Mouse (Mus musculus) neural tube, embryonic 12.5 days (tissue): Measurements from ENCODE around the gene Large1. TPM values are rescaled to one million over a fixed set of nuclear protein-coding genes. Genes with fewer than 3 reads are reported as not detected.
"Not testable (repeated sequence)": the region's sequence is repeated elsewhere in the genome, so short reads cannot be mapped to it uniquely, and the experiment has no call there.

Experiments
- ATAC-seq: fragments of 200-750 bp; cut with Nextera tagmentation; 2 replicates; pipeline ENCODE4 v1.8.0; 2017; ENCODE audit warnings: low read depth, mild to moderate bottlenecking, moderate TSS enrichment, moderate library complexity; ENCODE audit not compliant: low FRiP score
- H3K27ac ChIP-seq: fragments of 300-500 bp; sonication (generic); 2 replicates; pipeline ENCODE4 v1.5.1; 2016
- H3K27me3 ChIP-seq: fragments of 300-500 bp; sonication (generic); replicated peaks from 2 replicates; pipeline ENCODE4 v1.6.1; 2016; ENCODE audit warnings: mild to moderate bottlenecking
- H3K36me3 ChIP-seq: fragments of 300-500 bp; sonication (generic); 2 replicates; pipeline ENCODE4 v1.6.1; 2016; ENCODE audit warnings: mild to moderate bottlenecking
- H3K4me1 ChIP-seq: fragments of 300-500 bp; sonication (generic); 2 replicates; pipeline ENCODE4 v1.6.1; 2016
- H3K4me2 ChIP-seq: fragments of 300-500 bp; sonication (generic); replicated peaks from 2 replicates; pipeline ENCODE4 v1.6.1; 2016; ENCODE audit warnings: mild to moderate bottlenecking
- H3K4me3 ChIP-seq: fragments of 300-500 bp; sonication (generic); 2 replicates; pipeline ENCODE4 v1.5.1; 2016
- H3K9ac ChIP-seq: fragments of 300-500 bp; sonication (generic); 2 replicates; pipeline ENCODE4 v1.6.1; 2016; ENCODE audit warnings: mild to moderate bottlenecking
- H3K9me3 ChIP-seq: fragments of 300-500 bp; sonication (generic); 2 replicates; pipeline ENCODE4 v1.6.1; 2016; ENCODE audit warnings: mild to moderate bottlenecking
- WGBS: fragments of 180-500 bp; shearing (Covaris S2); methylation state at CpG from one replicate; pipeline ENCODE4 v1.1.7; 2016; 5-methylcytosine and 5-hydroxymethylcytosine counted together
- polyA plus RNA-seq: library from polyadenylated mRNA; unstranded; fragments of >200 nt; fragmentation: Nextera tagmentation; extraction: Ambion mirVana; gene quantifications from 2 replicates; pipeline ENCODE4 v1.2.1, GENCODE M21; 2016

Large1 gene
- polyA plus RNA-seq, 1 experiment from 2014 or later, result 13.5 TPM

GRCm38 (mm10) chr8:73289831-73290230 is 63.5 kb downstream of the Large1 start:
- WGBS, result 93% methylated on average over 2 of the region's 2 CpGs
- Histone ChIP-seq H3K36me3 (no peaks in the 10 kb centered on the region), H3K27me3 (no peaks in the 10 kb centered on the region), H3K4me1 (no peaks in the 10 kb centered on the region), H3K9me3 (no peaks in the 10 kb centered on the region), H3K4me2 (no peak overlapping the region), H3K27ac (no peak overlapping the region), H3K9ac (no peak overlapping the region), H3K4me3 (no peak overlapping the region)
- ATAC-seq, result no peak

GRCm38 (mm10) chr8:73281996-73282395 is 71.3 kb downstream of the Large1 start:
- Histone ChIP-seq H3K4me1 (no peaks in the 10 kb centered on the region), H3K9ac (no peak overlapping the region), H3K27me3 (no peaks in the 10 kb centered on the region), H3K4me3 (no peak overlapping the region), H3K36me3 (no peaks in the 10 kb centered on the region), H3K27ac (no peak overlapping the region), H3K9me3 (no peaks in the 10 kb centered on the region), H3K4me2 (no peak overlapping the region)
- no peak for ATAC-seq
- 93% methylated on average over 4 of the region's 4 CpGs for WGBS

DNA sequence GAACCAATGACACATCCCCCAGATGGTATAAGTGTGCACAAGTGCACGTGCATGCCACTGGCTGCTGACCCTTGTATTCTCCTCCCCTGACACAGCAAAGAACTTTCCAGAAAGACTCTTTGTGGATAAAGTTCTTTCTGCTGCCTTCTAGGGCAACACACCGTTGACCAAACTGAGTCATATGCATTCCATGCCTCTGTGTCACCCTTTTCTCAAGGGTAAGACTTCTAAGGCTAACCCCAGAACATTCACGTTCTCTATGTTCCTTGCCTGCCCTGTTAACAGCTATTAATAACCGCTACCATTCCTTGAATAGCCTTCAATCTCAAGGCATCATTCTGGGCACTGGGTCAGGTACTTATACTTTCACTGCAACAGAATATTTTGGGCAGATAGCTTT is 77.3 kb downstream of the Large1 start:
- no peaks in the 10 kb centered on the region for H3K36me3 ChIP-seq
- no peak for ATAC-seq
- H3K9ac ChIP-seq, result no peak overlapping the region
- no peaks in the 10 kb centered on the region for H3K4me1 ChIP-seq
- WGBS, result 92% methylated on average over 4 of the region's 4 CpGs
- no peak overlapping the region for H3K4me3 ChIP-seq
- no peaks in the 10 kb centered on the region for H3K27me3 ChIP-seq
- no peak overlapping the region for H3K4me2 ChIP-seq
- no peaks in the 10 kb centered on the region for H3K9me3 ChIP-seq
- no peak overlapping the region for H3K27ac ChIP-seq

DNA sequence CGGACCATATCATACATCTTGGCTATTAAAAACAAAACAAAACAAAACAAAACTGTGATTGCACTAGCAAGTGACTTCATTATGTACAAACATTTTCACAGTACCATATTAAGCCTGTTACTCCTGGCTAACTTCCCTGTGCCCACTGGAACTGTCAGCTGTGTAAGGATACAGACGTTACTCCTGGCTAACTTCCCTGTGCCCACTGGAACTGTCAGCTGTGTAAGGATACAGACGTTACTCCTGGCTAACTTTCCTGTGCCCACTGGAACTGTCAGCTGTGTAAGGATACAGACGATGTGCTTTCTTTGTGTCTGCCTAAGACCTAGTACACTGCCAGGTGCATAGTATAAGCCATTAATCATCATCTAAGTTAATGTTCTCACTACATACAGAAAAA is 77.9 kb downstream of the Large1 start:
- H3K36me3 ChIP-seq, H3K4me1 ChIP-seq, H3K4me2 ChIP-seq, H3K27ac ChIP-seq, H3K9ac ChIP-seq, H3K9me3 ChIP-seq, H3K27me3 ChIP-seq, H3K4me3 ChIP-seq, ATAC-seq: not testable (repeated sequence)
- 85% methylated on average over 4 of the region's 4 CpGs for WGBS

DNA sequence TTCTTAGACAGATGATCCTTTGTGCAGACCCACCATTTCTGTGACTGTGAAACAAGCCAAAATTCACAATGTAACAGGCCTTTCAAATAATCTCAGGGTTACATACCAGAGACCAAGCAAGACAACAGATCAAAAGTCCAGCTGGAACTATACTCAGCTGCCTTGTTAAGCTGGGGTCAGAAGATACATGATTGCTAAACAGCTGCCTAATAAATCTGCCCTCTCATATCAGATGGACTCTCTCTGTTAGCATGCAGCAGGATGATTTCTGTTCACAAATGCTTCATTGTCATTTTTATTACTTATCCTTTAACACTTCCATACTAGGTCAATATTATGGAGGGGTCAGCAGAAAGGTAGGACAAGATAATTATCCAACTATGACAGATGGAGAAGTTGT is 80.2 kb downstream of the Large1 start:
- H3K4me1 ChIP-seq, result no peaks in the 10 kb centered on the region
- H3K27ac ChIP-seq, result no peak overlapping the region
- no peak overlapping the region for H3K4me3 ChIP-seq
- H3K4me2 ChIP-seq, result no peak overlapping the region
- no peaks in the 10 kb centered on the region for H3K36me3 ChIP-seq
- no peaks in the 10 kb centered on the region for H3K9me3 ChIP-seq
- ATAC-seq, result no peak
- H3K9ac ChIP-seq, result no peak overlapping the region
- H3K27me3 ChIP-seq, result no peaks in the 10 kb centered on the region

DNA sequence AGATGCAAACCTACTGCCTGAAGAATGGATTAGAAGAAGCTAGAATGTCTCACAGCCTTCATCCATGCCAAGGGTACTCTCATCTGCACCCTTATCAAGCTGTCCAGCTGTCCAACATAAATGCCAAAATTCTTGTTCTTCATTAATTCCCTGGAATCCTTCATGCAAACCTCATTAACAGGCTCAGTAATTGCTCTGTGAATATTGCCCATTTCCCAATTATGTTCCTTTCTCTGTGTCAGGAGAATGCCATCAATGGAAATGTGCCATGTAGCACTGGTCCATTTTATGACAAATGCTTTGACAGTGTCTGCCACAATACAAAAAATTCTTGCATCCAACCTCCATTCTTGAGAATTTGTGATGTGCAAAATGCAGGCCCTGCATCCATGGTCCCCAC is 82.3 kb downstream of the Large1 start:
- H3K9ac ChIP-seq, result no peak overlapping the region
- no peaks in the 10 kb centered on the region for H3K36me3 ChIP-seq
- no peaks in the 10 kb centered on the region for H3K27me3 ChIP-seq
- no peak overlapping the region for H3K4me2 ChIP-seq
- no peaks in the 10 kb centered on the region for H3K4me1 ChIP-seq
- no peak overlapping the region for H3K27ac ChIP-seq
- ATAC-seq, result no peak
- no peaks in the 10 kb centered on the region for H3K9me3 ChIP-seq
- no peak overlapping the region for H3K4me3 ChIP-seq

GRCm38 (mm10) chr8:73257981-73258380 is 95.4 kb downstream of the Large1 start:
- Histone ChIP-seq H3K36me3 (no peaks in the 10 kb centered on the region), H3K4me2 (no peak overlapping the region), H3K4me3 (no peak overlapping the region), H3K27ac (no peak overlapping the region), H3K9me3 (peaks cover 13% of the 10 kb centered on the region; the same call in 1 of the 2 replicates), H3K9ac (no peak overlapping the region), H3K4me1 (no peaks in the 10 kb centered on the region), H3K27me3 (no peaks in the 10 kb centered on the region)
- 86% methylated on average over 2 of the region's 2 CpGs for WGBS
- no peak for ATAC-seq

GRCm38 (mm10) chr8:73244186-73244585 is 109.2 kb downstream of the Large1 start:
- H3K4me2 ChIP-seq, result no peak overlapping the region
- H3K4me3 ChIP-seq, result no peak overlapping the region
- no peak overlapping the region for H3K9ac ChIP-seq
- no peak overlapping the region for H3K27ac ChIP-seq
- no peaks in the 10 kb centered on the region for H3K4me1 ChIP-seq
- no peaks in the 10 kb centered on the region for H3K27me3 ChIP-seq
- H3K9me3 ChIP-seq, result peaks cover 13% of the 10 kb centered on the region; the same call in 1 of the 2 replicates
- no peak for ATAC-seq
- 96% methylated on average over 3 of the region's 3 CpGs for WGBS
- no peaks in the 10 kb centered on the region; the same call in 1 of the 2 replicates for H3K36me3 ChIP-seq

DNA sequence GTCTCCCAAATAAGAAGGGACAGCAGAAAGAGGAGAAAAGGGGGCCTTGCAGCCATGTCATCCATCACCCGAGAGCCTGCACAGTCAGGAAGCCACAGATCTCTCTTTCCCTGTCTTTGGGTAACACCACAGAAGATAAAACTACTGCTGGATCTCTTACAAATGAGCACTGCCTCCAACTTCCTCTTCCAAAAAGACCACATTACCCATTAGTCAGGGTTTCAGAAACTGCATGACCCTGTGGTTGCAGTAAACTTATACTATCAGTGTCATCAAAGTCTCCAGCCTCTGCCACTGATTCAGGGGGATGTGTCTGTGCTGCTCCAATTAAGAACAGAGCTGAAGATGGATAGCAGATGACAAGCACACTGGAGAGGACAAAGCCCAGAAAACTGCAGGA is 111.3 kb downstream of the Large1 start:
- Histone ChIP-seq H3K4me3 (no peak overlapping the region), H3K27ac (no peak overlapping the region), H3K4me2 (no peak overlapping the region), H3K9me3 (peaks cover 13% of the 10 kb centered on the region; the same call in 1 of the 2 replicates), H3K4me1 (no peaks in the 10 kb centered on the region), H3K36me3 (no peaks in the 10 kb centered on the region; the same call in 1 of the 2 replicates), H3K9ac (no peak overlapping the region), H3K27me3 (no peaks in the 10 kb centered on the region)
- no peak for ATAC-seq
- WGBS, result 95% methylated on average over 1 of the region's 1 CpGs

- no peaks in the 10 kb centered on the region for H3K36me3 ChIP-seq
- ATAC-seq, result no peak
- no peaks in the 10 kb centered on the region for H3K27me3 ChIP-seq
- H3K9me3 ChIP-seq, result no peaks in the 10 kb centered on the region
- 92% methylated on average over 1 of the region's 1 CpGs for WGBS
- H3K4me1 ChIP-seq, result no peaks in the 10 kb centered on the region
- no peak overlapping the region for H3K9ac ChIP-seq
- H3K4me2 ChIP-seq, result no peak overlapping the region
- no peak overlapping the region for H3K27ac ChIP-seq
- H3K4me3 ChIP-seq, result no peak overlapping the region
These were observed 119.1 kb downstream of the Large1 start for GRCm38 (mm10) chr8:73234209-73234608.

GRCm38 (mm10) chr8:73233358-73234041 is 119.8 kb downstream of the Large1 start:
- Histone ChIP-seq H3K9ac (no peak overlapping the region), H3K4me1 (no peaks in the 10 kb centered on the region), H3K9me3 (no peaks in the 10 kb centered on the region), H3K27ac (no peak overlapping the region), H3K27me3 (no peaks in the 10 kb centered on the region), H3K4me2 (no peak overlapping the region), H3K4me3 (no peak overlapping the region), H3K36me3 (no peaks in the 10 kb centered on the region)
- ATAC-seq, result no peak
- 68% methylated on average over 6 of the region's 6 CpGs for whole genome bisulfite sequencing

DNA sequence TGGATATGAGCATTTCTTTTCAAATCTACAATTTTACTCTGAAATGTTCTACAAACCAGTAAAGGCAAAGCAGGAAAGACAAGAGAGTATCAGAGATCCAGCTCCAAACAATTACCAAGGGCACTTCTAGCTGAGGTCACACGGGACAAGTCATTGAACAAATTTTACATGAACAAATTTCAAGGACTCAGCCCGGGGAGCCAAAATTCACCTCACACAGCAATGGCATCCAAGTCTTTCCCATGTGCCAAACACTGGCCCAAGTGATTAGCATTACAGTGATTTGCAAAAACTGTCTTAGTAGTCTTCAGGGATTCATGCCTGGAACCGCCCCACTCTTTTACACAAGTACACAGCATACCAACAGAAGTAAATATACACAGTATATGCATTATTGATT is 126.5 kb downstream of the Large1 start:
- Histone ChIP-seq H3K9me3 (no peaks in the 10 kb centered on the region), H3K27ac (no peak overlapping the region), H3K36me3 (no peaks in the 10 kb centered on the region), H3K4me2 (no peak overlapping the region), H3K9ac (no peak overlapping the region), H3K27me3 (no peaks in the 10 kb centered on the region), H3K4me3 (no peak overlapping the region), H3K4me1 (no peaks in the 10 kb centered on the region)
- no peak for ATAC-seq
- 83% methylated on average over 3 of the region's 3 CpGs for WGBS

- H3K27me3 ChIP-seq, result no peaks in the 10 kb centered on the region
- ATAC-seq, result no peak
- no peaks in the 10 kb centered on the region for H3K36me3 ChIP-seq
- H3K4me2 ChIP-seq, result no peak overlapping the region
- H3K9ac ChIP-seq, result no peak overlapping the region
- 69% methylated on average over 2 of the region's 2 CpGs for WGBS
- no peaks in the 10 kb centered on the region for H3K4me1 ChIP-seq
- H3K4me3 ChIP-seq, result no peak overlapping the region
- no peaks in the 10 kb centered on the region for H3K9me3 ChIP-seq
- H3K27ac ChIP-seq, result no peak overlapping the region
These were observed 127.7 kb downstream of the Large1 start for GRCm38 (mm10) chr8:73225654-73226053.
